Mouse (Mus musculus): Measurements from ENCODE around the gene Fpr-rs7. TPM values are rescaled to one million over a fixed set of nuclear protein-coding genes. Genes with fewer than 3 reads are reported as not detected.

Gene Fpr-rs7
- not detected for total RNA-seq (2021)
- long read RNA-seq, experiment 1, result 0 reads
- long read RNA-seq, experiment 2, result 0 reads

GRCm38 (mm10) chr17:20114126-20114525 lies at the start of gene Fpr-rs7:
Gene Fpr-rs7, minus strand, starts transcription at chr17:20114226.
- no peak for DNase-seq (ENCODE audit: low spot score in 2 of 2)

GRCm38 (mm10) chr17:20074090-20074489 lies 39.9 kb downstream of the Fpr-rs7 start:
- DNase-seq (ENCODE audit: low spot score in 2 of 2), result no peak

- no peak for DNase-seq (ENCODE audit: low spot score in 2 of 2)
Observed at GRCm38 (mm10) chr17:20071656-20072396, 42.2 kb downstream of the Fpr-rs7 start.

Other genes with a start within 250 kb of the Fpr-rs7 start
- not detected for gene Vmn2r104, start 65.9 kb downstream of the Fpr-rs7 start, total RNA-seq (2021)
- not detected for gene Fpr-rs6, start 68.9 kb upstream of the Fpr-rs7 start, total RNA-seq (2021)
- not detected for gene Vmn2r105, start 120.8 kb upstream of the Fpr-rs7 start, total RNA-seq (2021)
- gene Vmn2r106, start 171.3 kb upstream of the Fpr-rs7 start, total RNA-seq (2021), result not detected
- not detected for gene Vmn2r107, start 231.0 kb upstream of the Fpr-rs7 start, total RNA-seq (2021)

Measured in adrenal gland, postnatal 4 days (tissue).